Mouse (Mus musculus): Measurements from ENCODE around the gene Bmf.

DNA sequence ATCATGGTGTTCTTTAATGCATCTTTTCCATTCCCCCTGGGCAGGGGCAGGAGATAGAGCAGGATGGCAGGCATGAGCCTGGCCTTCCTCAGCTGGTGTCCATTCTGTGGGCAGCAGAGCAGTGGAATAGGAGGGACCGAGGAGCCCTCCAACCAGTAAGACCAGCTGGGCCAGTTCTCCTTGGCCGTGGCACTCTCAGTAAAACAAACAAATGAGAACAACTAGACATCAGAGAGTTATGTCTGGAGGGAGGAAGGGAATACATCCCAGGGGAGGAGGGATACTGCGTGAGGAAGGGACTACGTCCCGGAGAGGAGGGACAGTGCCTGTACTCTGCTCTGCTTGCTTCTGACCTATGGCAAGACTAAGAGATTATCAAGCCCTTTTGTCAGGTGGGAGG is 36.5 kb upstream of the Bmf start:
- TF ChIP-seq CTCF (IDR thresholded peaks at IDR 0.05; ENCODE audit: control insufficient read depth, insufficient read depth, insufficient replicate concordance, low read depth, low read length) (no peak), POLR2A (IDR thresholded peaks at IDR 0.05; ENCODE audit: control insufficient read depth, low read depth, low read length) (no peak)
